Mouse (Mus musculus) thymus, adult 2 months (tissue): Measurements from ENCODE around the gene Kirrel.

Experiments used
- CTCF ChIP-seq: fragments of 200-500 bp; IDR thresholded peaks from 2 replicates; pipeline ENCODE4 v1.5.1; 2012; ENCODE audit warnings: mild to moderate bottlenecking, control low read depth, low read length, moderate library complexity, borderline replicate concordance; ENCODE audit not compliant: control insufficient read depth, poor library complexity, insufficient read depth; ENCODE audit errors: extremely low read depth
- POLR2A ChIP-seq: fragments of 200-500 bp; IDR thresholded peaks from 2 replicates; pipeline ENCODE4 v1.6.1; 2012; ENCODE audit warnings: mild to moderate bottlenecking, low read length, control low read depth, moderate library complexity; ENCODE audit not compliant: control insufficient read depth, poor library complexity, insufficient read depth; ENCODE audit errors: extremely low read depth

DNA sequence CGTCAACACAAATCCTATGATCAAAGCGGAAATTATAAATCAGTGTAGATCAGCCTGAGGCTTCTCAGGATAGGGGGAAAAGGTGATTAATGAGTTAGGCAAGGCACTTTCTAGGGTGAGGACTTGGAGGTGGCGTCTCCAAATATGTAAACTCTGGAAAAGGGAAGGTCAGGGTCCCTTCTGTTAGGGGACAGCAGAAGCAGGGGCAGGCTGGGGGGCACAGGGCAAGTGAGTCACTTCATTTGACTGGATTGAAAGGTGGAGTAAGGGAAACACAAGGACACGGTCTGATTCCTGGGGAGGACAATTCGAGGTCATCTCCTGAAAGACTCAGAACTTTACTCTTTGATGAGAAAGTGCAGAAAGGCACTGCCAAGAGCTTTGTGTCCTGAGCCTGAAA, 97.6 kb downstream of the Kirrel start:
- TF ChIP-seq CTCF: no peak
- TF ChIP-seq POLR2A: no peak
